Mouse (Mus musculus) granulocyte monocyte progenitor cell, adult 5-6 weeks (primary cell): ENCODE data around the gene Fam122b. TPM values are rescaled to one million over a fixed set of nuclear protein-coding genes. Genes with fewer than 3 reads are reported as not detected.
"Not testable (repeated sequence)": the region's sequence is repeated elsewhere in the genome, so short reads cannot be mapped to it uniquely, and the experiment has no call there.

Experiments
- ATAC-seq: replicated peaks from 2 replicates; pipeline ENCODE4 v1.8.0; 2016; ENCODE audit warnings: mild to moderate bottlenecking, moderate TSS enrichment, inconsistent platforms; ENCODE audit not compliant: poor library complexity, severe bottlenecking
- total RNA-seq, 2 experiments: library from RNA; stranded (forward) in 1 of 2; stranded (reverse) in 1 of 2; fragments of 200-712, 200-1000 nt in 1 of 2; fragments of >200 nt in 1 of 2; fragmentation: Nextera tagmentation in 1 of 2; gene quantifications; 2 replicates each; pipeline ENCODE4 v1.2.3; 2014 to 2017

The Fam122b gene
- total RNA-seq (2014; fragmentation: Nextera tagmentation) (13.2 and 19.6 TPM in 2 replicates), total RNA-seq (2017) (5.4 and 9.1 TPM in 2 replicates)

GRCm38 (mm10) chrX:53269289-53270062 lies at the start of gene Fam122b:
Gene Fam122b (minus strand): TSS chrX:53269805.
- ATAC-seq: peak; percentile 86

DNA sequence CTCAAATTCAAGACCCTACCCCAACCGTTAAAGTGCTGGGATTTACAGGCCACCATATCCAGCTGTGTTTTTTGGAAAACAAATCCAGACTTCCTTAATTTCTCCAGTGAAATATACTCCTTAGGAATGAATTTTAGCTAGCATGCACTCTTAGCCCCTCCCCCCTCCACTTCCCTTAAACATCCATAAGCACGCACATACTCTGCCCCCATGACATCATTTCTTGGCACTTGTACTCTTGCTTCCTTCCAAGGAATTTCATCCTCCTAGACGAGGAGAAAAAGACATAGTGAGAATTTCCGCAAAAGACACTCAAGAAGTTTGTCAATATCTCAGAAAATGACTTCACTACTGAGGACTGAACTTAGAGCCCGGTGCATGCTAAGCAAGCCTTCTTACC lies 18.3 kb upstream of the Fam122b start:
- no peak for ATAC-seq

GRCm38 (mm10) chrX:53273124-53273523 lies 3.5 kb upstream of the Fam122b start, which contains the start of gene Fam122c:
Gene Fam122c (plus strand): TSS chrX:53273424.
- ATAC-seq: no peak

- not testable (repeated sequence) for ATAC-seq
Observed at GRCm38 (mm10) chrX:53271628-53272027, 2.0 kb upstream of the Fam122b start.

- ATAC-seq: 0 out of 2 replicates have a peak, but pooled peaks have one; percentile 4
Observed at GRCm38 (mm10) chrX:53270063-53270432, 443 bp upstream of the Fam122b start.

GRCm38 (mm10) chrX:53268856-53269255 lies 749 bp downstream of the Fam122b start:
- ATAC-seq: peak; percentile 92

GRCm38 (mm10) chrX:53266186-53266585 lies 3.4 kb downstream of the Fam122b start:
- ATAC-seq: no peak

DNA sequence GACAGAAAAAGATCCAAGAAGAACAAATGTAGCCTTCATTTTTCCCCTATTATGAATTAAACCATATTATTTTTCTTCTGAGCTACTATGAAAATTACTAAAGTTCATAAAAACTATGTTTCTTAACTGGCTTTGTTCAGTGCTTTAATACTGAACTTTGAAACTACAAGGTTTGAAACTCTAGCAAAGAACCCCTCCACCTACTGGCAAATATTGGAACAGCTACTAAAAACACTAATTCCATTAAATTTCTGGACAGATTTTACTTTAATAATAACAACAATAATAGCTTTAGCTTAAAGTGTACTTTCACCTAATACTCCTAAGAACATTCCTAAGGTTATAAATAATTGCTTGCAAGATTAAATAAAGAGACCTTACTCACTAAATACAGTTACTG lies 14.4 kb downstream of the Fam122b start:
- no peak for ATAC-seq

DNA sequence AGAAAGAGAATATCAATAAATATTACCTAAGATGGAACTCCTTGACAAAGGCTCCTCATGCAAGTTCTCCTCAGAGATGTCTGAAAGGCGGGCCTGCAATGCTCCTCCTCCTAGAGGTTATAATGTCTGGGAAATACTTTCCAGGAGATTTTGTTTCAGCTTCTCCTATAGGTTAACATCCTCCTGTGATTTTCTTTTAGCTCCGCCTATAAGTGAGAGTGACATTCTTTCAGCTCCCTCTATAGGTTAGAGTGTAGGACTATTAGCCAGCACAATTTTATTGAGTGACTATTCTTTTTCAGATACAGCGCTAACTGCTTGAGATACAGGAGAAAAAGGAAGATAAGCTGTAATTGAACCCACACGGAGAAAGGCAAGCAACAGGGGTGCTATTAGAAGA lies 29.6 kb downstream of the Fam122b start, which contains the start of gene Plac1:
TSS of gene Plac1 (minus strand) at position 101 of the 400 bp plus-strand sequence.
- ATAC-seq: peak; percentile 30; the same call in 1 of the 2 replicates

GRCm38 (mm10) chrX:53237971-53238370 lies 31.6 kb downstream of the Fam122b start:
- peak; percentile 83 for ATAC-seq

- ATAC-seq: no peak
Observed at GRCm38 (mm10) chrX:53236404-53236803, 33.2 kb downstream of the Fam122b start.

- ATAC-seq: peak; percentile 56
Observed at GRCm38 (mm10) chrX:53233689-53234088, 35.9 kb downstream of the Fam122b start.

- no peak; the same call in 1 of the 2 replicates for ATAC-seq
Observed at GRCm38 (mm10) chrX:53231965-53232364, 37.6 kb downstream of the Fam122b start.

GRCm38 (mm10) chrX:53224353-53224944 lies 45.2 kb downstream of the Fam122b start:
- no peak for ATAC-seq

DNA sequence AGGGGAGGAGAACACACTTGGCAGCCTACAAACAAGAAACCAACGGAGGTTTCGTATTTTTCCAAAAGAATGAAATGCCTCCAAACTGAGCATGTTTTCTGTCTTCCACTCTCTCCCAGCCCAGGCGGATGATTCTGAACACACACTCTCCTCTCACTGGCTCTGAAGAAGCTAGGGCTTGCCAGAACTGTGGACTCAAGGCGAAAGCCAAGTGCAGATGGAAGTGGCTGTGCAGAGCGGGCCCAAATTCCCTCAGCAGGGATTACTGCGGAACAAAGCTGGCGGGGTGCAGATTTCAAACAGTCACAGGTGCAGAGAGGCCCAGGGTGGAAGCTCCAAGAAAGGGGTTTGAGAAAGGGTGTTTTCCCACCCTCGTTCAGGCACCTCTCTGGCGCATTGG lies 48.8 kb downstream of the Fam122b start:
- no peak for ATAC-seq

GRCm38 (mm10) chrX:53214557-53215229 lies 54.9 kb downstream of the Fam122b start:
- ATAC-seq: no peak

DNA sequence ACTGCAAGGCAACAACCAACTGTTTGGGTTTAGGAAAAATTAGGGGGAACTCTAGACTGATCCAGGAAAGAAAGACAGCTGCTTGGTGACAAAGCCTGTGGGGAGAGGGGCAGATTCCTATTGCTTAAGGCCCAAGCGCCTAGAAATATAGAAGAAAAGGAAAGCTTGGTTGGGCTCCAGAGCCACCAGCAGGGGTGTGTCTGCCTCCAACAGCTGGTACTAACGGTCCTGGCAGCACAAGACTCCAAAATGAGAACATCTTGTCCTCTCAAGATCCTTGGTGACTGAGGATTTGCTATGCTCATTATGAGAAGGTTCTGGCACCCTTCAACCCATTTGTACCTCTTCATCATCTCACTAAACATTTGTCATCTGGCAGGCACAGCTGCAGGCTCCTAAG lies 55.8 kb downstream of the Fam122b start:
- no peak for ATAC-seq

DNA sequence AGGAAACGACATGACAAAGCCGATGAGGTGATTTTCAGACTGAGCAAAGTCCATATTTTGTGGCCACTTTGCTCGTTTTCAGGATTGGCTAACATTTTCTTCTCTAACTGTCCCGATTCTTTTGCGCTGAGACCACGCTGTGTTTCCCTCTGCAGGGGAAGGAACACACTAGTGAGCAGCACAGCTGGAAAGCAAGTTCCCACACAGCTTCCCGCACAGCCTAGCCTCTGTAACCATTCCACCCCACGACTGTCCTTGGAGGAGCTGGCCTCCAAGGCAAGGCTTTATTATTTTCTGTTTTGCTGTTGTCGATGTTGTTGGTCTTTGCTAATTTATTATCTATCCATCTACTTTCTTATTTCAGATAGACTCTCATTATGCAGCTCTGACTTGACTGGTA lies 57.1 kb downstream of the Fam122b start:
- ATAC-seq: no peak

DNA sequence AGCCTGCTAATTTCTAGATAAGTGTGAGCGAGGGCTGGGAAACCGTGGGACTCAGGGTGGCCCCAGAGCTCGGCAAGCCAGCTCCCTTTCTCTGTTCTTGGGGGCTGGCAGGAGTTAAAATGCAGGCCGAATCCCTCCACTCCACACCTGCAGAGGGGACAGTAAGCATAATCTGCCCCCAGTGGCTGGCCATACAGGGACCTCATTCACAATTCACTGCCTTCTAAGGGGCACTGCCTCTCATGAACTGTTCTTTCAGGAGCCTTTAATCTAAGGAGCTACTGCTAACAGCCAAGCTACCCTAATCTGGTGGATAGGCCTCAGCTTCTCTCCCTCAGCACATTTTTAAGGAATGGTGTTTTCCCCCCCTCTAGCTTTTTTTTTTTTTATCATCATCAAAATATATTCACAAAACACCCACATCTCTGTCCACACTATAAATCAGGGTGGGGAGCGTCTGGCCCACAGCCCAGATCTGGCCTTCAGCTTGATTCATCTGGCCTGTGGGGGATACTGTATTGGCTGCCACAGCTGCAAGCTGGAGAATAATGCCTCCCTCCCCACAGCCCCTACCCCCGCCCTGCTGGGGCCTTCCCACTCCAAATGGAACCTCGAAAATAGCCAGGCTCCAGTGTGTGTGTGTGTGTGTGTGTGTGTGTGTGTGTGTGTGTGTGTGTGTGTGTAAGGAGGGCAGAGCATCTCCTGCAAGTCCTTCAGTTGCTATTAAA lies 57.7 kb downstream of the Fam122b start:
- no peak for ATAC-seq

GRCm38 (mm10) chrX:53209431-53209830 lies 60.2 kb downstream of the Fam122b start:
- ATAC-seq: no peak
